Mouse (Mus musculus) C2C12 (cell line): Measurements from ENCODE around the gene Ntrk3.

Source experiments
- CTCF ChIP-seq: IDR thresholded peaks from one replicate; pipeline ENCODE4 v1.5.1; 2011; ENCODE audit not compliant: control insufficient read depth, insufficient read depth, insufficient read length
- FOSL1 ChIP-seq: IDR thresholded peaks from one replicate; pipeline ENCODE4 v1.8.0; 2011; ENCODE audit warnings: mild to moderate bottlenecking, low read length; ENCODE audit not compliant: poor library complexity, insufficient read depth, severe bottlenecking
- MYOD1 ChIP-seq: IDR thresholded peaks from one replicate; pipeline ENCODE4 v1.6.1; 2011; ENCODE audit warnings: low read depth; ENCODE audit not compliant: control insufficient read depth, insufficient read length

GRCm38 (mm10) chr7:78253777-78254385 is 483.9 kb downstream of the Ntrk3 start:
- no peak for TF ChIP-seq CTCF
- TF ChIP-seq FOSL1, result no peak
- TF ChIP-seq MYOD1, result no peak
